Mouse (Mus musculus) kidney, embryonic 14.5 days (tissue): ENCODE measurements around the gene Fkbp2. TPM values are rescaled to one million over a fixed set of nuclear protein-coding genes. Genes with fewer than 3 reads are reported as not detected.
"Not testable (repeated sequence)": the region's sequence is repeated elsewhere in the genome, so short reads cannot be mapped to it uniquely, and the experiment has no call there.

Experiments used
- ATAC-seq: fragments of 200-750 bp; cut with Nextera tagmentation; 2 replicates; pipeline ENCODE4 v1.8.0; 2017; ENCODE audit warnings: moderate number of reproducible peaks, mild to moderate bottlenecking, moderate TSS enrichment, moderate library complexity; ENCODE audit not compliant: low FRiP score, low TSS enrichment
- H3K27ac ChIP-seq: fragments of 300-500 bp; sonication (generic); 2 replicates; pipeline ENCODE4 v1.5.1; 2014; ENCODE audit warnings: low read depth, mild to moderate bottlenecking, low read length, moderate library complexity, mixed read lengths
- H3K27me3 ChIP-seq: fragments of 300-500 bp; sonication (generic); 2 replicates; pipeline ENCODE4 v1.6.1; 2014; ENCODE audit warnings: mild to moderate bottlenecking, low read length; ENCODE audit not compliant: control insufficient read depth, insufficient read depth
- H3K36me3 ChIP-seq: fragments of 300-500 bp; sonication (generic); 2 replicates; pipeline ENCODE4 v1.6.1; 2014; ENCODE audit warnings: low read length, mixed read lengths; ENCODE audit not compliant: control insufficient read depth, insufficient read depth
- H3K4me1 ChIP-seq: fragments of 300-500 bp; sonication (generic); 2 replicates; pipeline ENCODE4 v1.6.1; 2014; ENCODE audit warnings: low read length, mixed read lengths; ENCODE audit not compliant: control insufficient read depth, insufficient read depth
- H3K4me2 ChIP-seq: fragments of 300-500 bp; sonication (generic); replicated peaks from 2 replicates; pipeline ENCODE4 v1.6.1; 2014; ENCODE audit warnings: low read depth, mild to moderate bottlenecking, low read length
- H3K4me3 ChIP-seq: fragments of 300-500 bp; sonication (generic); 2 replicates; pipeline ENCODE4 v1.5.1; 2014; ENCODE audit warnings: mild to moderate bottlenecking, low read length
- H3K9ac ChIP-seq: fragments of 300-500 bp; sonication (generic); 2 replicates; pipeline ENCODE4 v1.6.1; 2014; ENCODE audit warnings: low read depth, mild to moderate bottlenecking, low read length, moderate library complexity
- H3K9me3 ChIP-seq: fragments of 300-500 bp; sonication (generic); 2 replicates; pipeline ENCODE4 v1.6.1; 2016; ENCODE audit warnings: low read length; ENCODE audit not compliant: control insufficient read depth
- WGBS: fragments of 180-500 bp; shearing (Covaris S2); extraction: QIAGEN DNeasy Blood & Tissue Kit; methylation state at CpG from one replicate; pipeline ENCODE4 v1.1.7; 2014; 5-methylcytosine and 5-hydroxymethylcytosine counted together
- polyA plus RNA-seq: library from polyadenylated mRNA; unstranded; fragments of >200 nt; fragmentation: Nextera tagmentation; extraction: Ambion mirVana; gene quantifications from 2 replicates; pipeline ENCODE4 v1.2.1, GENCODE M21; 2014

Gene Fkbp2
- polyA plus RNA-seq, 1 experiment from 2014 or later = 89.7 TPM

GRCm38 (mm10) chr19:6993011-6993770 is 12.9 kb upstream of the Fkbp2 start:
- 63% methylated on average over 14 of the region's 14 CpGs for WGBS
- H3K4me3 ChIP-seq = peak overlapping the region; percentile 39

GRCm38 (mm10) chr19:6992011-6992858 is 11.9 kb upstream of the Fkbp2 start, which contains the start of gene Dnajc4:
Gene Dnajc4 (minus strand): TSS chr19:6992572.
- ATAC-seq = peak; percentile 94
- WGBS = 2% methylated on average over 37 of the region's 37 CpGs
- peak within 1 kb of the TSS; percentile 33; the same call in 1 of the 2 replicates for H3K27ac ChIP-seq
- peaks cover 28% of the 10 kb centered on the region for H3K4me1 ChIP-seq
- H3K27me3 ChIP-seq = no peaks in the 10 kb centered on the region
- no peaks in the 10 kb centered on the region for H3K9me3 ChIP-seq
- peak within 1 kb of the TSS; percentile 39 for H3K4me3 ChIP-seq
- H3K36me3 ChIP-seq = no peaks in the 10 kb centered on the region
- H3K4me2 ChIP-seq = peak within 1 kb of the TSS; percentile 77
- peak within 1 kb of the TSS; percentile 59 for H3K9ac ChIP-seq

More at GRCm38 (mm10) chr19:6993011-6993770, 12.9 kb upstream of the Fkbp2 start:
- Histone ChIP-seq H3K4me1 (peaks cover 22% of the 10 kb centered on the region), H3K36me3 (no peaks in the 10 kb centered on the region; the same call in 1 of the 2 replicates), H3K27me3 (no peaks in the 10 kb centered on the region), H3K27ac (peak overlapping the region; percentile 33; the same call in 1 of the 2 replicates), H3K4me2 (peak overlapping the region; percentile 77), H3K9ac (peak overlapping the region; percentile 59), H3K9me3 (no peaks in the 10 kb centered on the region)
- no peak for ATAC-seq

DNA sequence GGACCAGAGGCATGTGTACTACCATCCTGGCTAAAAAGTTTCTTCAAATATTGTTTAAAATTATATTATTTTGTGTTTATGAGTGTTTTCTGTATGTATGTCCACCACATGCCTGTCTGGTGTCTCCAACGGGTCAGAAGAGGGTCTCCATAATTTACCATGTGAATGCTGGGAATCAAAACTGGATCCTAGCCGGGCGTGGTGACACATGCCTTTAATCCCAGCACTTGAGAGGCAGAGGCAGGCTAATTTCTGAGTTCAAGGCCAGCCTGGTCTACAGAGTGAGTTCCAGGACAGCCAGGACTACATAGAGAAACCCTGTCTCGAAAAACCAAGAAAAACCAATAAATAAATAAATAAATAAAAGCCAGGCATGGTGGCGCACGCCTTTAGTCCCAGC is 10.9 kb upstream of the Fkbp2 start:
- 90% methylated on average over 6 of the region's 6 CpGs for WGBS
- not testable (repeated sequence) for ATAC-seq, H3K36me3 ChIP-seq

DNA sequence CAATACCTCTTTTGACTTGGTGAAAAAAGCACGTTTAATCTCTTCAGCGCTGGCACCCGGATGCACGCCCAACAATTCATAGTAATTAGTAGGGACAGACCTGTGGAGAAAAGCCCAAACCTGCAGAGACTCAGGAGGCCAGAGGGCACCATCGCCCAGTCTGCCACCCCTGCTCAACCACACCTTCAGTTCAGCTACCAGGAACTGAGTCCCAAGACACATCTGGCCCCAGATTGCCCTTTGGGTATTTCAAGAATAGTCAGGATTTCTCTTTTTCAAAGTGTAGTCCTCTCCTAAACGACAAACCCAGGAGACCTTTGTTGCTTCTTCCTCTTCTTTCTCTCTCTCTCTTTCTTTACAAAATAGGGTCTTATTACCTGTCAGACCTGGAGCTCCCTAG is 10.4 kb upstream of the Fkbp2 start:
- Histone ChIP-seq H3K27me3 (no peaks in the 10 kb centered on the region), H3K36me3 (no peaks in the 10 kb centered on the region), H3K4me2 (no peak overlapping the region), H3K27ac (no peak overlapping the region), H3K9me3 (no peaks in the 10 kb centered on the region), H3K4me1 (peaks cover 31% of the 10 kb centered on the region), H3K9ac (no peak overlapping the region), H3K4me3 (no peak overlapping the region)
- WGBS = 87% methylated on average over 6 of the region's 6 CpGs
- no peak for ATAC-seq

More for the DNA sequence above, 10.9 kb upstream of the Fkbp2 start:
- H3K9me3 ChIP-seq, H3K4me2 ChIP-seq, H3K9ac ChIP-seq, H3K4me3 ChIP-seq, H3K27me3 ChIP-seq, H3K27ac ChIP-seq: not testable (repeated sequence)
- peaks cover 30% of the 10 kb centered on the region for H3K4me1 ChIP-seq

DNA sequence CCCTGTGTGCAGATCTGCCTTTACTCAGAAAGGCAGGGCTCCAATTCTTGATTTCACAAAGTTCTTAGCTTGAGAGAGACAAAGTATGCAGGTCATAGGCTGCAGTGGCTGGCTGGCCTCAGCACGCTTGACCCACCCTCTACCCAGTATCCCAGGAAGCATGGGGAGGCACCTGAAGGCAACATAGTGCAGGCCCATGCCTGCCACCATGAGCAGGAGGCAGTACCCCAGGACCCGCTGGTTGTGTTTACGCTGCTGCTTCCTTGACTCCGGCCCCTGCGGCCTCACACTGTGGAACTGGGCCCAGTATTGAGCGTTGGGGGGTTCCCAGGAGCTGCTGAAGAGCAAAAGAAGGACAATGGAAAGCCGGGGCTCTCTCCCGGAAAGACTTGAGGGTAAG is 8.9 kb upstream of the Fkbp2 start:
- Histone ChIP-seq H3K36me3 (peaks cover 6% of the 10 kb centered on the region; the same call in 1 of the 2 replicates), H3K4me1 (peaks cover 23% of the 10 kb centered on the region), H3K9me3 (no peaks in the 10 kb centered on the region), H3K4me3 (no peak overlapping the region), H3K9ac (no peak overlapping the region), H3K27ac (no peak overlapping the region), H3K4me2 (no peak overlapping the region), H3K27me3 (no peaks in the 10 kb centered on the region)
- 82% methylated on average over 8 of the region's 8 CpGs for WGBS
- ATAC-seq = no peak

DNA sequence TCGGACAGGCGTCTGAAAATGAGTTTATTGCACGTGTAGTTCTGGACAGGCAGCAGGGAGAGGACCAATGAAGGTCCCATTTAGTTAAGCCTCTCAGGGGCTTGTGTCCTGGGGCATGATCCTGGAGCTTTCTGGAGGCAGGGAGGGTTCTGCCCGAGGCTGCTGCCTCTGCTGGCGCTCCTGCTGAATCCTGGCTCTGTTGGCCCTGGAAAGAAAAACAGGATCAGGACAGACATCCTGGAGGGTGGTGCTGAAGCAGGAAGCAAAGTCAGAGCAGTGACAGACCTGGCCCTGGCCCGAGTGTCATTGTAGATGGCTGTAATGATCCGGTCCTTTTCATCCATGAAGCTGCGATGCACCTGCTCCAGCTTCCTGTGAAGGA is 7.6 kb upstream of the Fkbp2 start:
- H3K4me2 ChIP-seq = peak overlapping the region; percentile 90
- H3K36me3 ChIP-seq = peaks cover 16% of the 10 kb centered on the region; the same call in 1 of the 2 replicates
- H3K9ac ChIP-seq = peak overlapping the region; percentile 96
- H3K27ac ChIP-seq = peak overlapping the region; percentile 69; the same call in 1 of the 2 replicates
- no peaks in the 10 kb centered on the region for H3K27me3 ChIP-seq
- H3K4me1 ChIP-seq = peaks cover 17% of the 10 kb centered on the region
- no peak for ATAC-seq
- H3K9me3 ChIP-seq = no peaks in the 10 kb centered on the region
- peak overlapping the region; percentile 85 for H3K4me3 ChIP-seq
- WGBS = 2% methylated on average over 8 of the region's 8 CpGs

DNA sequence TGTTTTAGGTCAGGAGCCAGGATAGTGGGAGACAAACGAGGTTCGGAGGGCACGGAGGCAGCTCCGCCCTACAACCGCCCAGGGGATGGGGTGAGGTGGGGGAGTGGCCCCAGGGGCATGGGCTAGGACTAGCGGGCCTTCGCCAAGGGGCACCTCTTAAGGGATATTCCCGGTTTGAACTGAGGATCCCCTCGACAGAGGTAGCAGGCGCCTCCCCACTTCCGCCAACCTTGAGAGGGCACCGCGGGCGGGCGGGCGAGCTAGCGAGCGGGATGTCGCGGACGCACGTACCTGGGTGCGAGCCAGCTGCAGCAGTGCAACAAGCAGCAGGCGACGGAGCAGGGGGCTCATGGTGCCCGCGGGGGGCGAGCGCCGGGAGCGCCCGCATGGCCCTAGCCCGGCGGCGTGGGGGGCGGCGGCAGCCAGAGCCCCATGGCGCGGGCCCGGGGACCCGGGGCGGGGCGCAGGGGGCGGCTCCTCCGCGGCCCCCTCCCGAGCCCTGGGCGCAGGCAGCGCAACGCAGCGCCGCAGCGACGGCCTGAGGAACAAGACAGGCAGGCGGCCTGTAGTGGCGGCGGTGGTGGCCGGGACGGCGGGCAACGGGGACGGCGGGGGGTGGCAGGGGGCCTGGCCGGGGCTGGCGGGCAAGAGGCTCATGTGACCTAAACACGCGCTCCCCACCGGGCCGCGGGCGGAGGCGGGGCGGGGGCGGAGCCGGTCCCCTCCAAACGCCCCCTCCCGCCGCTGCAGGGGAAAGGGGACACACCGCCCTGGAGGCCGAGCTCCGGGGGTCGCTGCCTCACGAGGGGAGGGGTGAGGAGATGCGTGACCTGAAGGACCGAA is 7.0 kb upstream of the Fkbp2 start, which contains the start of gene Vegfb:
Gene Vegfb (minus strand): TSS at position 591 of the 843 bp plus-strand sequence.
- Histone ChIP-seq H3K27me3 (no peaks in the 10 kb centered on the region), H3K4me3 (peak within 1 kb of the TSS; percentile 85), H3K4me1 (peaks cover 16% of the 10 kb centered on the region), H3K9ac (peak within 1 kb of the TSS; percentile 96), H3K36me3 (peaks cover 20% of the 10 kb centered on the region; the same call in 1 of the 2 replicates), H3K27ac (peak within 1 kb of the TSS; percentile 69; the same call in 1 of the 2 replicates), H3K4me2 (peak within 1 kb of the TSS; percentile 90), H3K9me3 (no peaks in the 10 kb centered on the region)
- ATAC-seq = peak; percentile 56
- WGBS = 1% methylated on average over 75 of the region's 85 CpGs

GRCm38 (mm10) chr19:6985951-6986708 is 5.8 kb upstream of the Fkbp2 start:
- Histone ChIP-seq H3K4me1 (peaks cover 18% of the 10 kb centered on the region), H3K27ac (no peak overlapping the region)
- WGBS = 76% methylated on average over 10 of the region's 10 CpGs

More at GRCm38 (mm10) chr19:6985951-6986708, 5.8 kb upstream of the Fkbp2 start:
- no peaks in the 10 kb centered on the region for H3K9me3 ChIP-seq
- H3K4me2 ChIP-seq = peak overlapping the region; percentile 90
- no peaks in the 10 kb centered on the region for H3K27me3 ChIP-seq
- no peak for ATAC-seq
- peak overlapping the region; percentile 96; the same call in 1 of the 2 replicates for H3K9ac ChIP-seq
- peak overlapping the region; percentile 85 for H3K4me3 ChIP-seq
- H3K36me3 ChIP-seq = peaks cover 22% of the 10 kb centered on the region; the same call in 1 of the 2 replicates
